Mouse (Mus musculus) bone marrow, adult 2 months (tissue): ENCODE measurements at regions not wholly inside any gene's neighbourhood (a gene's known extent, or its start where the extent isn't known, plus 50 kb on each side); places are given as distances from the start of the nearest gene placed in this dataset.

Experiments used
- H3K27ac ChIP-seq: fragments of 200-500 bp; 2 replicates; pipeline ENCODE4 v1.5.1; 2012; ENCODE audit warnings: low read depth, mild to moderate bottlenecking, control low read depth, inconsistent platforms, low read length; ENCODE audit not compliant: control insufficient read depth, poor library complexity, insufficient read depth
- H3K4me1 ChIP-seq: fragments of 200-500 bp; 2 replicates; pipeline ENCODE4 v1.6.1; 2011; ENCODE audit warnings: low read length; ENCODE audit not compliant: control insufficient read depth, insufficient read depth
- H3K4me3 ChIP-seq: fragments of 200-500 bp; replicated peaks from 2 replicates; pipeline ENCODE3; 2011; ENCODE audit warnings: mild to moderate bottlenecking, low read depth, low read length, control low read depth; ENCODE audit not compliant: control insufficient read depth
- CTCF ChIP-seq: fragments of 200-500 bp; IDR thresholded peaks from 2 replicates; pipeline ENCODE4 v1.5.1; 2011; ENCODE audit warnings: low read length, control low read depth; ENCODE audit not compliant: control insufficient read depth, insufficient read depth
- POLR2A ChIP-seq: fragments of 200-500 bp; IDR thresholded peaks from 2 replicates; pipeline ENCODE4 v1.6.1; 2011; ENCODE audit warnings: low read depth, mild to moderate bottlenecking, control low read depth, low read length, borderline replicate concordance; ENCODE audit not compliant: control insufficient read depth
- WGBS: fragments of 180-500 bp; shearing (Covaris S2); methylation state at CpG from one replicate; pipeline ENCODE4 v1.1.7; 2018; 5-methylcytosine and 5-hydroxymethylcytosine counted together

- WGBS: 65% methylated on average over 2 of the region's 2 CpGs
- Histone ChIP-seq H3K4me1 (no peaks in the 10 kb centered on the region), H3K27ac (no peak overlapping the region), H3K4me3 (no peak overlapping the region)
- TF ChIP-seq CTCF: no peak
- no peak for TF ChIP-seq POLR2A
Observed at GRCm38 (mm10) chr19:14658479-14658878, 60.6 kb upstream of the Tle4 start.

GRCm38 (mm10) chr19:14656022-14656388 lies 58.2 kb upstream of the Tle4 start:
- H3K27ac ChIP-seq: no peak overlapping the region
- 75% methylated on average over 2 of the region's 2 CpGs for WGBS
- H3K4me1 ChIP-seq: no peaks in the 10 kb centered on the region
- TF ChIP-seq CTCF (no peak), POLR2A (no peak)
- no peak overlapping the region for H3K4me3 ChIP-seq

- no peak for TF ChIP-seq POLR2A
- H3K4me1 ChIP-seq: no peaks in the 10 kb centered on the region
- WGBS: 65% methylated on average over 5 of the region's 5 CpGs
- no peak overlapping the region for H3K27ac ChIP-seq
- no peak overlapping the region for H3K4me3 ChIP-seq
Observed at GRCm38 (mm10) chr19:14655302-14656021, 57.6 kb upstream of the Tle4 start.
